Mouse (Mus musculus) kidney, adult 2 months (tissue): ENCODE data around the gene Dpp6.

Experiments
- CTCF ChIP-seq: fragments of 200-500 bp; conservative IDR thresholded peaks from 2 replicates; pipeline ENCODE4 v1.5.1; 2011; ENCODE audit warnings: low read depth, mild to moderate bottlenecking, control low read depth, low read length, moderate library complexity, mixed read lengths; ENCODE audit not compliant: insufficient read depth, insufficient read length
- POLR2A ChIP-seq: fragments of 200-500 bp; IDR thresholded peaks from one replicate; pipeline ENCODE4 v1.6.1; 2011; ENCODE audit warnings: low read depth, low read length, control low read depth

DNA sequence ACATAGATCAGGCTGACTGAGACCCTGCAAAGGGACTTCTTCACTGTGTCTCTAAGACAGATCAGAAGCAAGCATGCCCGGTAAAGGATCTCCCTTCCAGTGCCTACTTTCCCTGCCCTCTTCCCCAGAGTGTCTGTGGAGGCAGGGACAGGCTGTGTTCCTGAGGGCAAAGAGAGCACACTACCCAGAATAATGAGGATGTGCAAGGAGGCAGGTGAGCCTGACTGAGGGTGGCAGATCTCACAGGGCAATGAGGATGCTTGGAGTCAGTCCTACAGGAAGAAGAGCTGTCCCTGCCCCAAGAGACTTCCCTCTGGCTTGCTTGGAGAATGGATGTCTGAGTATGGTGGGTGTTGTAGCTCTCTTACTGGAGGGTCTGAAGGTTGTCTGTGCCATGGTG, 445.7 kb downstream of the Dpp6 start:
- no peak for TF ChIP-seq CTCF
- no peak for TF ChIP-seq POLR2A
